Mouse (Mus musculus) adrenal gland, adult 2 months (tissue): ENCODE data around the gene Glra1. TPM values are rescaled to one million over a fixed set of nuclear protein-coding genes. Genes with fewer than 3 reads are reported as not detected.
A peak's percentile ranks its signal among the peaks of the same experiment; 100 is the strongest.

ENCODE experiments used
- DNase-seq: peaks from one replicate; pipeline ENCODE4 v3.0.0; 2021
- polyA plus RNA-seq: library from polyadenylated mRNA; depleted of rRNA; stranded (reverse); fragments of >200 nt; gene quantifications from 2 replicates; pipeline ENCODE4 v1.2.3, GENCODE M21; 2012
- total RNA-seq, 2 experiments: library from RNA; stranded (reverse); gene quantifications; 2 replicates each; pipeline ENCODE4 v1.2.3; 2021

Gene Glra1
- total and polyA plus RNA-seq, 3 experiments, result not detected

DNA sequence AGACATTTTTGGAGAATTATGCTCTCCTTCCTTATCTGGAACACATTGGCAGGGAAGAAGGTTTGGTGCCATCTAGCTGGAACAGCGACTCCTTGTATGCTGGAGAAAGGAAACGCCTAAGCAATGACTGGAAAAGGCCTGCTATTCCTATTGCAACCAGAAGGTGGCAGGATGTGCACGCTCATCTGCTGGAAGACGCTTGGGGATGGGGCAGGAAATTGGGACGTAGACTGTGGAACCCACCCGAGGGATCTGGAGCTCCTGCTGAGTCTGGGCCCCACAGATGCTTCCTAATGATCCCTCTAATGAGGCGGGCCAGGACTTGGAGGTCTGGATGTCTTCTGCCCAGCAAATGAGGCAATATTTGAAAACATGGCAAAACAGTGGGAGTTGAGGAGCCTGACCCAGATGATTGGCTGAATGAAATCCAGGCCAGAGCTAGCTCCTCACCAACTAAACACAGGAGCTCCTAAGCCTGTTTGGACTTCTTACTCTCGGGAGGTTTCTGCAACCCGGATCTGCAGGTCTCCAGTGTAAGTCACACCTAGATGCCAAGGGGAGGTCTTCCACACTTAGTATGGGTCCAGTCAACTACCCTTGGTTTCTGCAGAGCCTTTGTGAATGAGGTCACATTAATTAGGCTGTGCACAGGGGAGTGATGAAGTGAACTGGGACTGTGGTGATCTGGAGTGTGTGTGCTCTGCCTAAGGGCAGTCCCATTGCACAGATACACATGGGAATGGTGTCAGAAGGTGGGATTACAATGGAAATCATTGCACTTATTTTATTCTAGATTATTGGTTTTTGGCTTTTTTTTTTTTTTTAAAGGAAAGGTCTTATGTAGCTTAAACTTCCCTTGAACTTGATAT lies 89.0 kb downstream of the Glra1 start:
- DNase-seq, result peak; percentile 69

DNA sequence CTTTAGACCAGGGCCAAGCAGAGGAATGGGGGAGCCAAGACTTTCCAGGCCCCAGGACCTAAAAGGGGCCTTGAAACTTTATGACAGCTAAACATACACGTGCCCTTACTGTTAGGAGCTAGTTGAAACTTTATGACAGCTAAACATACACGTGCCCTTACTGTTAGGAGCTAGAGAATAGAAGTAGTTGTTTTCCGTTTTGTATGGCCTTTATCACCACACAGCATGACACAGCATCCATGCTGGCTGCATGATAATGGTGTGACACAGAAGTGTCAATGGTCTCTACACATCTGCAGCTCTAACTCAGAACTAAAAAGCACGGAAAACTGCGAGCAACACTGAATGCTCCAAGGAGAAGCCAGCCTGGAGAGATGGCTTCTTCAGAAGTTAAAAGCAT lies 90.3 kb downstream of the Glra1 start:
- no peak for DNase-seq

GRCm38 (mm10) chr11:55511374-55511773 lies 96.6 kb downstream of the Glra1 start:
- no peak for DNase-seq

DNA sequence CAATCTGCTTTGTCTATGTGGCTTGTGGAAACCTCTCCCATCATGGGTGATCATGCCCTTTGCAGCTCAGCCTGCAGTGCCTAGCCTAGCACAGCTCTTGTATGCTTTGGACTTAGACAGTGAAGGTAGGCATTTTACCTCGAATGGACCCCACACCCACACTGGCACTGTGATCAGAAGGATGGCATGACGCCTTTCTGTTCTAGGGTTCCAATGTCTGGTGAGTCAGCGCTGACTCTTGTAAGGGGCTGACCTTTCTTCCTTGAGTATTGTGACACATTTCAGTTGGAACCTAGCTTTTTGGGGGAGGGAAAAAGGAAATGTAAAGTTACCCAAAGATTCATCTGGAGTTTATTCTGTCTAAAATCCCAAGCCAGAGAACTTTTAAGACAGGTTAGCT lies 102.5 kb downstream of the Glra1 start:
- DNase-seq, result peak; percentile 60

GRCm38 (mm10) chr11:55502886-55503285 lies 105.1 kb downstream of the Glra1 start:
- peak; percentile 25 for DNase-seq

DNA sequence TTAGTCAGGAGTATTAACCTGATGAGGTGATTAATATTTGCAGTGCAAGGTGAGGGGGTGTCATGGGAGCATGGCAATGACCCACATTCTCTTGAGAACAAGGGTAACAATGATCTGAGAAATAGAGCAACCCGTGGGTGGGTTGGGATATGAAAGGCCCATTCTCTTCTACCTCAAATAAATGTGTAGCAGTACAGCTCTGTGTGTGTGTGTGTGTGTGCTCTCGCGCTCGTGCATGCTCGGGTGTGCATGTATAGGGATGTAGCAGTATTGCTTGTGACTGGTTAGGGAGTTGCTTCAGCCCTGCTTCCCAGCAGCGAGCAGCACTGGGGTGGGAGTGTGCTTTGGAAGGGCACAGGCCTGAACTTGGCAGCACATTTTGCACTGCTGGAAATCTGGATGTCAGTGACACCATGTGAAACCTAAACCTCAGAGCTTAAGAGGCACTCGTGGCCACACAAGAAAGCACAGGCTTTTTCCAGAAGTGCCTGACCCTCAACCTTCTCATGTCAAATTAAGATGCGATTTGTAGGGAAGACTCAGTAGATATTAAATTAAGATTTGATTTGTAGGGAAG lies 106.0 kb downstream of the Glra1 start:
- DNase-seq, result no peak

GRCm38 (mm10) chr11:55497885-55498284 lies 110.1 kb downstream of the Glra1 start:
- DNase-seq, result peak; percentile 53

DNA sequence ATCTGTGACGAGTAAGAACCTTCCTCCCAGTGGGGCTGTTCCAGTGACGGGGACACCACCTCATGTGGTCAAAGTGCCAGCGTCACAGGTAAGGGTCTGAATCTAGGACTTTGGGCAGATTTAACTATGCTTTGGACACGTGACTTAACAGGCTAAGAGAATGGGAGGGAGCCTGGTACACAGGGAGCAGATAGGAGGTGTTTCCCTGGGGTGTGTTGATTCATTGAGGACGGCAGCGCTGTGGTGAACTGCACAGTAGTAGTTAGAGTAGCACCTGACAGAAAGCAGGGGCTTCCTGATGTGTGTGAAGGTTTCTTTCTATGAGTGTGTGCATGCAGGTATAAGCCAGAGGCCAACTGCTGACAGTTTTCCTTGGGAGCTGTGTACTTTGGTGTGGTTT lies 111.8 kb downstream of the Glra1 start:
- no peak for DNase-seq

DNA sequence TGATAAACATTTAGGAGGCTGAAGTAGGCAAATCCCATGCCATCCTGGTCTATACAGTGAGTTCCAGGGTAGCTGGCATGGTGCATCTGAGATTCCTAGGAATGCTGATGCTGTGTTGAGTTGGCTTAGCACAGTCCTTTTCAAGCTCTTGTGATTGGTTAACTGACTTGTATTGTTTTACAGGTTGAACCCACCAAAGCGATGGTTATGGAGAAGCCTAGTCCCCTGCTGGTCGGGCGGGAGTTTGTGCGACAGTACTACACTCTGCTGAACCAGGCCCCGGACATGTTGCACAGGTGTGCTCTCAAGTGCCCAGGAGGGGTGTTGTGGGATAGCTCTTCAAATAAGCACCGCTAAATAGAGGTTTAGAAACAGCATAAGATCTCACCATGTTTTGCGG lies 122.6 kb downstream of the Glra1 start:
- no peak for DNase-seq

- DNase-seq, result no peak
These were observed 134.8 kb downstream of the Glra1 start for GRCm38 (mm10) chr11:55473219-55473618.

GRCm38 (mm10) chr11:55471467-55471866 lies 136.5 kb downstream of the Glra1 start:
- no peak for DNase-seq

DNA sequence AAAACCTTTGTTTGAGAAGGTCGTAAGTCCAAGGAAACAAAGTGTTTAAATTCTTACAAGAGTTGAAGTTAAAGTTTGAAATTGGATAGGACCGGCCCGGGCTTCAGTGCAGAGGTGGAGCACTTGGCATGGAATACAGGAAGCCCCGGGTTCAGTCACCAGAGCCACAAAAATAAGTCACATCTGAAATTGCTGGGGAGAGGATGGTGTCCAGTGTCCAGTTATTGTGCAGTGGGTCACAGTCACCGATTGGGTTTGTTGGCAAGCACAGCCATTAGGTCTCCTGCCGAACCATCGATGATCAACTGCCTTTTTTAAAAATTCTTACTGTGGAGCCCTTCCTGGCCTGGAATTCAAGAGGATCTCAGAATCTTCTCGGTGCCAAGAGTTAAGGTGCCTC lies 137.2 kb downstream of the Glra1 start:
- DNase-seq, result no peak

- DNase-seq, result peak; percentile 33
These were observed 137.9 kb downstream of the Glra1 start for GRCm38 (mm10) chr11:55469923-55470691.

DNA sequence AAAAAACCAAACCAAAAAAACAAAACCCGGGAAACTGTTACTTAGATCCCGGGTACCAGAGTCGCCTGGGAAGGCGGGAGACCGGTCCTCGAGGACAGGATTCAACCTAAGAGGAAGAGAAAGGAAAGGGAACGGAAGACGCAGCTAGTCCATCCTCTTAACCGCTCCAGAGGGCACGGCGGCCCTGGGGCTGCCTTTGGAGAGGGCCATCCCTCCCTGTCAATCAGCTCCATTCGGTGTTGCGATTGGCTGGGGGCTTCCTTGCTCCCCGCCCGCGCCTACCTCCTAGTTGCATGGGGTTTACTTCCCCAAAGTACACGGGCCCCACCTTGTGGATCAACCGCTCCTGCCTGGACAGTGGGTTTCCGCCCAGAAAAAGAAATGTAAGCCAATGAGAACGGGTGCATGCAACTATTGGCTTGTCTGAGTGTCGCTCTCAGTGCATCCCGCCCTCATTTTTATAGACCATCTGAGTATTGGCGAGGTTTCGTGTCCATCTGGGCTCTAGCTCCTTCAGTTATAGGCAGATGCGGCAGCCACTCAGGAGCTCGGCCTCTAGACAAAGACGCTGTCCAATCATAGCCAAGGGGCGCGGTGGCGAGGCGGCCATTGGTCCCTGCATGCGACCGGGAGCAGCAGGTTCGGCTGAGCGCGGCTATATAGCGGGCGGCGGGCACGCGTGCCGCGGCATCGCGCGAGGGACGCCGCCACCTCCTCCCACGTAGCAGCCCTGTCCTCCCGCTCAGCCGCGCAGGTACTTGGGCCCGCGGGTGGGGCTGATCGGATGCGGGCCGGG lies 138.8 kb downstream of the Glra1 start, which contains the start of gene G3bp1:
G3bp1 (plus strand) TSS at position 638 of the 796 bp plus-strand sequence.
- peak; percentile 100 for DNase-seq

DNA sequence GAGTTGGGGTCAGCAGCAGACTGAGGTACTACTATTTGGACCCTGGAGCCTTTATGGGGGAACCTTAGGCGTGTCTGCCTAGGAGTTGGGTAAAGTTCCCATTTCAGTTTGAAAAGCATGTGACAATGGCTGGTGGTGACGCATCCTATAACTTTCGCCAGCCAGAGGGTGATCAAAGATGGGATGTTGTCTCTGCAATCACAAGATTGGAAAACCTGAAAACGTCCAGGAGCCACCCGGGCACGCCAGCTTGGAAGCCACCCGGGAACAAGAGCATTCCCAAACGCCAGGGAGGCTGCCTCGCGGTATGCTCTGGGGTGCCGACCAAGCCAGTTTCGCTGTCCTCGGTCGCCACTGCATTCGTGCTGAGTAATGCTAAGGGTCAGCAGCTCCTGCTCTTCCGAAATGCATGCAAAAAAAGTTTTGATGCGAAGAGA lies 139.4 kb downstream of the Glra1 start:
- no peak for DNase-seq

- DNase-seq, result peak; percentile 51
These were observed 140.0 kb downstream of the Glra1 start for GRCm38 (mm10) chr11:55468012-55468411.

- DNase-seq, result no peak
These were observed 142.8 kb downstream of the Glra1 start for GRCm38 (mm10) chr11:55465177-55465576.

- no peak for DNase-seq
These were observed 143.3 kb downstream of the Glra1 start for GRCm38 (mm10) chr11:55464707-55465106.
